Mouse (Mus musculus): ENCODE measurements at regions not wholly inside any gene's neighbourhood (a gene's known extent, or its start where the extent isn't known, plus 50 kb on each side); places are given as distances from the start of the nearest gene placed in this dataset.

- TF ChIP-seq GATA1 (IDR thresholded peaks at IDR 0.05; ENCODE audit: borderline replicate concordance, low read length) (no peak), FLI1 (IDR thresholded peaks at IDR 0.05; ENCODE audit: low read length) (no peak)
Measured at GRCm38 (mm10) chr10:19269418-19269817, 86.9 kb upstream of the Olig3 start.
